Mouse (Mus musculus): ENCODE data around the gene Bcr. TPM values are rescaled to one million over a fixed set of nuclear protein-coding genes. Genes with fewer than 3 reads are reported as not detected.

The Bcr gene
- total RNA-seq, 2 experiments from 2014 or later: 7.3 to 10.5 TPM

GRCm38 (mm10) chr10:75129283-75129710 lies 68.9 kb downstream of the Bcr start:
- no peak for DNase-seq (ENCODE audit: low spot score in 2 of 2)

GRCm38 (mm10) chr10:75130372-75131046 lies 70.1 kb downstream of the Bcr start:
- DNase-seq (ENCODE audit: low spot score in 2 of 2): no peak

- no peak for DNase-seq (ENCODE audit: low spot score in 2 of 2)
These were observed 71.2 kb downstream of the Bcr start for GRCm38 (mm10) chr10:75131625-75132024.

GRCm38 (mm10) chr10:75134861-75135517 lies 74.6 kb downstream of the Bcr start:
- DNase-seq (ENCODE audit: low spot score in 2 of 2): no peak

- DNase-seq (ENCODE audit: low spot score in 2 of 2): no peak
These were observed 75.2 kb downstream of the Bcr start for GRCm38 (mm10) chr10:75135518-75136162.

GRCm38 (mm10) chr10:75137148-75137547 lies 76.8 kb downstream of the Bcr start:
- no peak for DNase-seq (ENCODE audit: low spot score in 2 of 2)

GRCm38 (mm10) chr10:75145221-75145620 lies 84.8 kb downstream of the Bcr start:
- no peak for DNase-seq (ENCODE audit: low spot score in 2 of 2)

GRCm38 (mm10) chr10:75146001-75146400 lies 85.6 kb downstream of the Bcr start:
- DNase-seq (ENCODE audit: low spot score in 2 of 2): no peak

- no peak for DNase-seq (ENCODE audit: low spot score in 2 of 2)
These were observed 86.2 kb downstream of the Bcr start for GRCm38 (mm10) chr10:75146619-75147018.

GRCm38 (mm10) chr10:75148295-75148694 lies 87.9 kb downstream of the Bcr start:
- no peak for DNase-seq (ENCODE audit: low spot score in 2 of 2)

GRCm38 (mm10) chr10:75150361-75150760 lies 90.0 kb downstream of the Bcr start:
- DNase-seq (ENCODE audit: low spot score in 2 of 2): no peak

GRCm38 (mm10) chr10:75151311-75151710 lies 90.9 kb downstream of the Bcr start:
- DNase-seq (ENCODE audit: low spot score in 2 of 2): peak in 1 of 2 experiments; percentile 68

GRCm38 (mm10) chr10:75156835-75157234 lies 96.4 kb downstream of the Bcr start:
- DNase-seq (ENCODE audit: low spot score in 2 of 2): no peak

- no peak for DNase-seq (ENCODE audit: low spot score in 2 of 2)
These were observed 97.3 kb downstream of the Bcr start for GRCm38 (mm10) chr10:75157713-75158112.

GRCm38 (mm10) chr10:75158356-75158755 lies 98.0 kb downstream of the Bcr start:
- DNase-seq (ENCODE audit: low spot score in 2 of 2): no peak

- DNase-seq (ENCODE audit: low spot score in 2 of 2): no peak
These were observed 99.9 kb downstream of the Bcr start for GRCm38 (mm10) chr10:75160171-75160900.

GRCm38 (mm10) chr10:75165825-75166481 lies 105.6 kb downstream of the Bcr start:
- no peak for DNase-seq (ENCODE audit: low spot score in 2 of 2)

GRCm38 (mm10) chr10:75166601-75167000 lies 106.2 kb downstream of the Bcr start:
- DNase-seq (ENCODE audit: low spot score in 2 of 2): no peak

- DNase-seq (ENCODE audit: low spot score in 2 of 2): no peak
These were observed 109.9 kb downstream of the Bcr start for GRCm38 (mm10) chr10:75170207-75170850.

GRCm38 (mm10) chr10:75173056-75173455 lies 112.7 kb downstream of the Bcr start:
- DNase-seq (ENCODE audit: low spot score in 2 of 2): no peak

GRCm38 (mm10) chr10:75173712-75174111 lies 113.3 kb downstream of the Bcr start:
- DNase-seq (ENCODE audit: low spot score in 2 of 2): no peak

Measured in gastrocnemius, postnatal 4 days (tissue).